Comparison of ENCODE assay signal across 7 mouse cellular contexts in genomic region chr9:35175251-35176123, GRCm38 (mm10). TPM values are rescaled to one million over a fixed set of nuclear protein-coding genes. Genes with fewer than 3 reads are reported as not detected.
A peak's percentile ranks its signal among the peaks of the same experiment; 100 is the strongest.
DNase-seq lines count a peak whose midpoint lies in the region; ATAC-seq lines count a peak whose summit lies in the region.

Dcps (minus strand) TSS chr9:35176061.

- peak within 1 kb of the TSS; percentile 77 for H3K9ac ChIP-seq in intestine, embryonic 16.5 days (ENCODE audit: low read depth, low read length)
- peak within 1 kb of the TSS; percentile 65 for H3K9ac ChIP-seq in midbrain, embryonic 11.5 days (ENCODE audit: low read length)

- peak within 1 kb of the TSS; percentile 68 for H3K4me3 ChIP-seq in intestine, embryonic 16.5 days (ENCODE audit: low read length)
- peak within 1 kb of the TSS; percentile 54 for H3K4me3 ChIP-seq in midbrain, embryonic 11.5 days (ENCODE audit: low read depth, low read length)

- intact Hi-C loops in left cerebral cortex, postnatal 36 days (cut with DNase I), result no loop called here

- no peaks in the 10 kb centered on the region for H3K27me3 ChIP-seq in intestine, embryonic 16.5 days (replicated peaks; ENCODE audit: control insufficient read depth, insufficient read depth, low read length)
- H3K27me3 ChIP-seq in midbrain, embryonic 11.5 days (ENCODE audit: control insufficient read depth, insufficient read depth, low read length), result no peaks in the 10 kb centered on the region

- H3K36me3 ChIP-seq in intestine, embryonic 16.5 days (ENCODE audit: control insufficient read depth, insufficient read depth, low read length), result no peaks in the 10 kb centered on the region
- H3K36me3 ChIP-seq in midbrain, embryonic 11.5 days (ENCODE audit: control insufficient read depth, insufficient read depth, low read length), result peaks cover 2% of the 10 kb centered on the region; the same call in 1 of the 2 replicates

- H3K9me3 ChIP-seq in intestine, embryonic 16.5 days (ENCODE audit: control insufficient read depth, low read length), result no peaks in the 10 kb centered on the region
- no peaks in the 10 kb centered on the region for H3K9me3 ChIP-seq in midbrain, embryonic 11.5 days (ENCODE audit: control insufficient read depth, low read length)

- peak within 1 kb of the TSS; percentile 88 for H3K4me2 ChIP-seq in intestine, embryonic 16.5 days (ENCODE audit: low read depth, low read length)
- H3K4me2 ChIP-seq in midbrain, embryonic 11.5 days, result peak within 1 kb of the TSS; percentile 67

- peak; percentile 99 for ATAC-seq in intestine, embryonic 16.5 days
- ATAC-seq in midbrain, embryonic 11.5 days (ENCODE audit: low FRiP score), result peak; percentile 98

- under 1% methylated on average over 38 of the region's 38 CpGs for WGBS in intestine, embryonic 16.5 days
- under 1% methylated on average over 38 of the region's 38 CpGs for WGBS in midbrain, embryonic 11.5 days

- peak; percentile 92 for DNase-seq in adrenal gland, adult 8-10 months
- peak; percentile 92 for DNase-seq in embryo, embryonic 9.5 days (ENCODE audit: extremely low spot score)
- DNase-seq in gastrocnemius, postnatal 4 days (ENCODE audit: low spot score in 2 of 2), result peak; percentile 69 to 92
- DNase-seq in left cerebral cortex, postnatal 36 days (ENCODE audit: low spot score in 2 of 2), result peak; percentile 97
- peak; percentile 99 for DNase-seq in midbrain, embryonic 11.5 days (ENCODE audit: low spot score, missing footprints)
- DNase-seq in skeletal muscle tissue, adult 2 months (ENCODE audit: low read depth, low spot score), result peak; percentile 87

- peaks cover 5% of the 10 kb centered on the region; the same call in 1 of the 2 replicates for H3K4me1 ChIP-seq in intestine, embryonic 16.5 days (ENCODE audit: control insufficient read depth, insufficient read depth, low read length)
- H3K4me1 ChIP-seq in midbrain, embryonic 11.5 days (ENCODE audit: control insufficient read depth, insufficient read depth, low read length), result peaks cover 3% of the 10 kb centered on the region; the same call in 1 of the 2 replicates

- peak within 1 kb of the TSS; percentile 81 for H3K27ac ChIP-seq in intestine, embryonic 16.5 days (ENCODE audit: low read length)
- H3K27ac ChIP-seq in midbrain, embryonic 11.5 days (ENCODE audit: low read depth, low read length), result no peak within 1 kb of the TSS

RNA-seq across cellular contexts. Expression of gene Dcps, which starts in this region (rescaled TPM):
- 10 to 100 TPM; 23.6 to 34.1 (median 29.9) TPM for total RNA-seq in adrenal gland, adult 8-10 months (2022)
- 10 to 100 TPM; 17.6 to 21.1 TPM for total RNA-seq in gastrocnemius, postnatal 4 days (2021)
- polyA plus RNA-seq in intestine, embryonic 16.5 days (2015; fragmentation: Nextera tagmentation; extraction: Ambion mirVana), result 73.5 and 88.2 TPM in 2 replicates
- total RNA-seq in left cerebral cortex, postnatal 36 days (2021), result 10 to 100 TPM; 16.4 to 16.7 TPM
- polyA plus RNA-seq in midbrain, embryonic 11.5 days (2014; fragmentation: Nextera tagmentation; extraction: Ambion mirVana), result 96.8 and 98.0 TPM in 2 replicates
